Mouse (Mus musculus) layer of hippocampus, adult 11-12 months (tissue): ENCODE results near the gene Atf7ip.

Experiments used
- DNase-seq: peaks from one replicate; pipeline ENCODE4 v3.0.0; 2022; ENCODE audit warnings: low spot score

Atf7ip gene

GRCm38 (mm10) chr6:136650664-136651063 is 144.7 kb downstream of the Atf7ip start:
- no peak for DNase-seq

GRCm38 (mm10) chr6:136653331-136653730 is 147.4 kb downstream of the Atf7ip start:
- no peak for DNase-seq

- DNase-seq = no peak
Observed at GRCm38 (mm10) chr6:136654470-136654869, 148.5 kb downstream of the Atf7ip start.

- DNase-seq = no peak
Observed at GRCm38 (mm10) chr6:136655786-136656185, 149.8 kb downstream of the Atf7ip start.

GRCm38 (mm10) chr6:136658303-136658702 is 152.3 kb downstream of the Atf7ip start:
- DNase-seq = no peak

- no peak for DNase-seq
Observed at GRCm38 (mm10) chr6:136659226-136659625, 153.3 kb downstream of the Atf7ip start.
